Mouse (Mus musculus) cerebellum, adult (tissue): Measurements from ENCODE around the gene Jazf1.

Experiments used
- ATAC-seq: cut with Nextera tagmentation; 2 replicates; pipeline ENCODE4 v1.9.2; 2017; ENCODE audit warnings: mild to moderate bottlenecking, moderate library complexity, mixed read lengths; ENCODE audit not compliant: insufficient number of reproducible peaks, low FRiP score, low TSS enrichment

The Jazf1 gene

GRCm38 (mm10) chr6:53014460-53015455 lies 53.7 kb downstream of the Jazf1 start:
- ATAC-seq, result no peak

- no peak for ATAC-seq
Measured at GRCm38 (mm10) chr6:53010286-53010685, 58.1 kb downstream of the Jazf1 start.

GRCm38 (mm10) chr6:53006032-53006431 lies 62.4 kb downstream of the Jazf1 start:
- ATAC-seq, result peak; percentile 78

- no peak for ATAC-seq
Measured at GRCm38 (mm10) chr6:53005544-53005943, 62.9 kb downstream of the Jazf1 start.

- ATAC-seq, result no peak
Measured at GRCm38 (mm10) chr6:52990816-52991215, 77.6 kb downstream of the Jazf1 start.

- no peak for ATAC-seq
Measured at GRCm38 (mm10) chr6:52987905-52988640, 80.4 kb downstream of the Jazf1 start.

- no peak; the same call in 1 of the 2 replicates for ATAC-seq
Measured at GRCm38 (mm10) chr6:52987391-52987790, 81.0 kb downstream of the Jazf1 start.

- ATAC-seq, result no peak
Measured at GRCm38 (mm10) chr6:52982175-52982574, 86.3 kb downstream of the Jazf1 start.

- no peak for ATAC-seq
Measured at GRCm38 (mm10) chr6:52979503-52979902, 88.9 kb downstream of the Jazf1 start.

GRCm38 (mm10) chr6:52973351-52973750 lies 95.1 kb downstream of the Jazf1 start:
- ATAC-seq, result no peak

GRCm38 (mm10) chr6:52972138-52972537 lies 96.3 kb downstream of the Jazf1 start:
- ATAC-seq, result no peak

GRCm38 (mm10) chr6:52969717-52970261 lies 98.6 kb downstream of the Jazf1 start:
- peak; percentile 78 for ATAC-seq

- no peak for ATAC-seq
Measured at GRCm38 (mm10) chr6:52968346-52968891, 100.0 kb downstream of the Jazf1 start.

GRCm38 (mm10) chr6:52967557-52968270 lies 100.7 kb downstream of the Jazf1 start:
- ATAC-seq, result no peak

GRCm38 (mm10) chr6:52966001-52966400 lies 102.4 kb downstream of the Jazf1 start:
- no peak for ATAC-seq

GRCm38 (mm10) chr6:52965340-52965739 lies 103.1 kb downstream of the Jazf1 start:
- ATAC-seq, result no peak

- ATAC-seq, result peak; percentile 71
Measured at GRCm38 (mm10) chr6:52963840-52964690, 104.4 kb downstream of the Jazf1 start.

GRCm38 (mm10) chr6:52963430-52963732 lies 105.0 kb downstream of the Jazf1 start:
- no peak for ATAC-seq
